Mouse (Mus musculus): ENCODE results near the gene Slc4a5.

Slc4a5 gene

GRCm38 (mm10) chr6:83350851-83351405 is 131.3 kb downstream of the Slc4a5 start:
- DNase-seq (ENCODE audit: low read depth, low spot score): no peak

GRCm38 (mm10) chr6:83351490-83352160 is 132.0 kb downstream of the Slc4a5 start:
- DNase-seq (ENCODE audit: low read depth, low spot score): no peak

- no peak for DNase-seq (ENCODE audit: low read depth, low spot score)
Measured at GRCm38 (mm10) chr6:83352666-83353410, 133.2 kb downstream of the Slc4a5 start.

Measured in CD4-positive, CD25-positive, alpha-beta regulatory T cell, adult 2 months (primary cell).